Mouse (Mus musculus) megakaryocyte progenitor cell, adult 5-6 weeks (primary cell): ENCODE measurements at regions not wholly inside any gene's neighbourhood (a gene's known extent, or its start where the extent isn't known, plus 50 kb on each side); places are given as distances from the start of the nearest gene placed in this dataset.
A peak's percentile ranks its signal among the peaks of the same experiment; 100 is the strongest.

Experiments
- ATAC-seq: replicated peaks from 2 replicates; pipeline ENCODE4 v1.8.0; 2016; ENCODE audit warnings: mild to moderate bottlenecking, moderate TSS enrichment, inconsistent platforms; ENCODE audit not compliant: poor library complexity

DNA sequence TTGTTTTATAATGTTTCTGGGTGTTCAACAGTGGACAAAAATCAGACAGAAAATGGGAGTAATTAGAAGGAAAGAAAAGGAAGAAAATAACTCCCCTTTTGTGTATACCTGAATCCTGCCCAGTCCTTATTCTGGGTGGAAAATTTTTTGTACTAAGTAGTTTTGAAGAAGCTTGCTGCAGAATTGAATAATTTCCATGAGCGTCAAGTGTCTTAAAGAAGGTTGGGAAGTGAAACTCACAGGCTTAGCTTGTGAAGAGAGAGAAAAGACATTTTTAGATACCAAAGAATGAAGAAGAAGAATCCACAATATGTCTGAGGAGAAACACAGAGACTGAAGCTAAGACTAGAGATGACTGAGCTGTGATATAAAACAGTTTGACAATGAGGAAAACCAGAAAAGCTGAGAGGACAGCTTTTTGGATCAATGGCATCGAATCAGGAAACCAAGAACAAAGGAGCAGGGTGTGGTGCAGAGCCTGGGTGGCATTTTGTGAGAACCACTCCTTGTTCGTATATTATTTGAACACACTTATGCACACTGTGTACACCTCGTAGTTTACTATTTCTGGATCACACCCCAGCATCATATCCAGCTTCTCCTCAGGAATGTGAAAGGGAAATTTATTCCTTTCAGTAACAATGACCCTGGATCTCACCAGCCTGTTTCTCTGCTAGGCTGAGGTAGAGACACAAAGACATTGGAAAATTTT is 221.9 kb downstream of the Gm9733 start:
- no peak for ATAC-seq

DNA sequence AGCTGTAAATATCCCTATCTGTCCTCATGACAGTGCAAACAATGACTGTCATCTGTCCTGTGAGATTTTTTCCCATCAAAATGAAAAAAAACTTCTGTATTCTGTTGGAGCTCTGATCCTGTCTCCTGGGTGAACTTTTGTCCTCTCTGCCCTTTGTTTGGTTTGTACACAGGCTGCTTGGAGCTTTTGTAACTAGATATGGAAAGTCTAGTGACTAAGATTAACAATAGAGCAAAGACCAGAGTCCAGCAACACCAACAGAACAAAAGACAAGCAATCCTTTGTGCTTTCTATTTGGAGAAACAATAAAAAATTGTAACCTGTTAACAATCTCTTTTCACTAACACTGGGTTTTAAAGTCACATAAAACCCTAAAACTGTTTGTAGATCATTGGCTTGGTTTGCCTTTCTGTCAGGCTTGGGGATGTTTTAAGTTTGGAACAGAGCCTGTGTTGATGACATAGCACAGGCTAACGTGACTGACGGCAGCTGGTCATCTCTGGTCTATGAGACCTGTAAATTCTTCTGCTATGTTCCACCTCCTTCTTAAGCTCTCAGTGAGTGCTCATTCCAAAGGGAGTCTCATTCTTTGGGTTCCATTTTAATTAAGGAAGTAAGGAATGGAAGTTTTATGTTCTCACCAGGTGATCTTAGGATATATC is 219.8 kb downstream of the Gm9733 start:
- no peak for ATAC-seq

DNA sequence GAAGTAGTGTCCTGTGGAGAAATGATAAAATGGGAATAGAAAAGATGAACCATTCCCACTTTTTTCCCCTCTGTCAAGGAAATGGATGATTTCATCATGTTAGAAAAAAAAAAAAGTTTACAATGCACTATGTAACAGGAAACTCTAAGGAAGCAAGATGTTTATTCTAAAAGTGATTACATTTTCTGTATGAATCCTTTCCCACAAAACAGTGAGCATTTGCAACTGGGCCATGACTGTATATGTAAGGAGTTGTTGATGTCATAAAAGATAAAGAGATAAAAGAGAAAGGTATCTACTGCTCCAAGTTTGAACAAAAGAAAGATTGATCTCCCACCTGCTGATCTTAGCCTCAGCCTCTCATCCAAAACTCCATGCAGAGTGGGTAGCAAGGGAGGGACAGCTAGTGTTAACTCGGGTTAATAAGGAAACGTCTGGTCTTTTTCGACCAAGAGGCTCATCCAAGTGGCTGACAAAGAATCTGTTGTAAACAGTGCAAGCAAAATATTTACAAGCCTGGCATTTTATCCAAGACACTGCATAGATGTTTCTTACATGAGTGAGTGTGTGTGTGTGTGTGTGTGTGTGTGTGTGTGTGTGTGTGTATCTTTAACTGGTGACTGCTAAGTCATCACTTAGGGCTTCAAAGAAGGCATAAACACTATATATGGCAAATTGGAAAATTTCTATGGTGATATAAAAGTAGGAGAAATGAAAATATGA is 213.3 kb downstream of the Gm9733 start:
- ATAC-seq, result no peak

DNA sequence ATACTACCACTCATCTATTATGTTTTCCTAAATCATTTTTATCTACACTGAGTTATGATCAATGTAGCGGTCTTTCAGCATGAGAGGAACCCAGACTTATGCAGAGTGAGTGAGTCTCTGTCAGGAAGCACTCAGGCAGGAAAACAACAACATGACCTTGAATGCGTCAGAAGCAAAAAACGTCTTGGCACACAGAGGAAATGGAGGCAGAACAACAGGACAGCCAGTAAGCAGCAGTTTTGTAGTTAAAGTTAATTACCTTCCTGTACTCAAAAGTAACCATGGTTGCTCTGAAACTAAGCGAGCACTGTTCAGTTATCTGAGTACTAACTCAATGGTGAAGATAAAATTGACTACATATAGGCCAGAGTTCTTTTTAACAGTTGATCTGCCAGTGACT is 205.4 kb downstream of the Gm9733 start:
- ATAC-seq, result no peak

GRCm38 (mm10) chr3:15128370-15128769 is 203.7 kb downstream of the Gm9733 start:
- peak; percentile 86 for ATAC-seq

DNA sequence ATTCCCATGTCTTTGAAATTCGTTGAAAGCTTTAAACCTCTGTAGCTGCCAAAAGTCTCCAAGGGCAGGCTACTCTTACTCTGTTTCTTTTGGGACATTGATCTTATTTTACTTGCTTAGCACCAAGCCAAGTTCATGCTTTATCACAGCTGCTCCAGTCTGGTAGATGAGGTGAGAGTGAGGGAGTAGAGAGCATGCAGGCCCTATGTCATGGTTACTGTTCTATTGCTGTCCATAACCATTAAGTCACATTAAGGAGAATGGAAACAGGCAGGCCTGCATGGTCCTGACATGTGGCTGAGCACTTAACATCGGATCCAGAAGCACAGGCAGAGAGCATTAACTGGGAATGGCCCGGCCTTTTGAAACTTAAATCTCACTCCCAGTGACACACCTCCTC is 203.1 kb downstream of the Gm9733 start:
- ATAC-seq, result no peak

- ATAC-seq, result peak; percentile 57
Observed at GRCm38 (mm10) chr3:15129729-15130369, 202.3 kb downstream of the Gm9733 start.

- ATAC-seq, result no peak
Observed at GRCm38 (mm10) chr3:15132136-15132535, 200.0 kb downstream of the Gm9733 start.

DNA sequence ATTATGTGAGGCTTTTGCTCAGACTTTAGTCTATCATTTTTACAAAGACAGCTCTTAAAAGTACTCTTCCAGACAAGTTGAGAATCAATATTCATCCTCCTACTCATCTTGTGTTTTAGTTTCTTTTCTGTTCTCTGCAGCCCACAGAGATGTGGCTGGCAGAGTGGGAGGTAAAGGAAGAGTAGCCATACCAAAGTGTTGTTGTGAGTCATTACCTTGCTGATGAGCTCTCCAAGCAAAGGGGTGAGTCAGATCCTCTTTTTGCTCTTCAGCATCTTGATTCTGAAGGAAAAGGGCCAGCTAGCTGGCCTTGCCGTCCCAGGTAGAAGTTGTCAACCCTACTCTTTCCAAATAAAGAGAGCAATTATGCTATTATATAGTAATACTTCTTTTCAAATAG is 192.6 kb downstream of the Gm9733 start:
- no peak for ATAC-seq

DNA sequence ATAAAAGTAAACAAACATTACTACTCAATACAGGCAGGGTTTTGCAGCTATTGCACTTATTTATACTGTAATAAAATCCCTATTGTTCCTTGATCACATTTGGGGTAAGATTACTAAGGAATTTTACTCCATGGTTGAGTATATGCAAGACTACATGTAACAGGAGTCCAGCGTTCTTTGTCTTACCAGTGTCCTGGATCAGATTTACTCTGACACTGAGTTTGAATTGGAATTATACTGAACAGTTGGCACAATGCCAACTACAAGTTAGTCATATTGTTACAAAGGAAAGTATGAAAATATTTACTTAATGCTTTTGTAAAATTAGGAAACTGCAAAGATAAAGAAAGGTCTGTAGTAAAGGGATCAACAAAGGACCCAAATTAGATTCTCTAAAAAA is 178.4 kb downstream of the Gm9733 start:
- ATAC-seq, result no peak

GRCm38 (mm10) chr3:15154153-15154552 is 177.9 kb downstream of the Gm9733 start:
- no peak for ATAC-seq

DNA sequence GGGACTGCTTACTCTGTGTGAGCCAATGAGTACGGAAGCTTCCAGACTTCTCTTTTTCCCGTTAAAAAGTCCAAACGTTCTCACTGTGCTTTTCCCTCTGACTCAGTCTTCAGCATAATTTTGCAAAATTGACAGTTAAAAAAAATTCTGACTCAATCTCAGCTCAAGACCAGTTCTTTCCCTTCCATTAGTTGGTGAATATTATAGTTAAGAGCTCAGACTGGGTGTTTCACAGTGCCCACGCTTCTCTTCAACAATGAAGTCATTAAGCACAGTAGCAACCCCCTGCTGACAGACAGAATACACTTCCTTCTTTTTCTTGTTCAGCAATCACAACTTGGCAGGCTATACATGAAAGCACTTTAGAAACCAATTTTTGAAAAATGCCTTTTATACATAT is 175.4 kb downstream of the Gm9733 start:
- peak; percentile 78 for ATAC-seq

DNA sequence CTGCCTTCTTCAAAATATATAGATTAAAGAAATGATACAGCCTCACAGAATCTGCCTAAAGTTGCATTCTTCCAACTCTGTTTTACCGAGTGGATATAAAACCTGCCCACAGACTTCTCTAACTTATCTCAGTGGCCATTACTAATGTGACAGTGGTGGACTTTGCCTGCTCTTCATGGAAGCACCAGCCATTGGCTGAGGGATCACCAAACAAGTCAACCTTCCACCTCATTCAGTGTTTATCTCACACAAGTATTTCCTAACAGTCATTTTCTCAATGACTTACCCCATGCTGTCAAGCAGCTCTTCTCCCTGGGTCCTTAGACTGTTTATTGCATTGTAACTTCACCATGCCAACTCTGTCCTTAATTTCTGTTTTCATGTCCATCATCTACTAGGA is 174.3 kb downstream of the Gm9733 start:
- no peak for ATAC-seq

DNA sequence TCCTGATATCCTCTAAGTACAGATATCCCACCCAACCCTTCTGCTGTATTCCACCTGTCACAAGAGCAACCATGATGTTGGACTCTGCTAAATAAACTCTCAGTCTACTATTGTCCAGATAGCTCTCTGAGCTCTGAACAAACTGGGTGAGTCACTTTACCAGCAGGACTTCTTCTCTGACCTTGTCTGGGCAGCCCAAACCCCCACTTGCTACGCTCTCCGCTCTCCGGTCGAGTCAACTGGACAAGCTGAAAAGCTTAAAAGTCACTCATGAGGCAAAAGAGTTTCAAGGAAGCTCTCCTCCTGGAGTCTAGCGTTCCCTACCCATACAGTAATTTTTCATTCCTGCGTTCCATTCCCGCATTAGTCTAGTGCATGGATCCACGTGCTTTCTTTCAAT is 173.2 kb downstream of the Gm9733 start:
- ATAC-seq, result no peak

- ATAC-seq, result 0 out of 2 replicates have a peak, but pooled peaks have one; percentile 42
Observed at GRCm38 (mm10) chr3:15159965-15160714, 172.0 kb downstream of the Gm9733 start.

DNA sequence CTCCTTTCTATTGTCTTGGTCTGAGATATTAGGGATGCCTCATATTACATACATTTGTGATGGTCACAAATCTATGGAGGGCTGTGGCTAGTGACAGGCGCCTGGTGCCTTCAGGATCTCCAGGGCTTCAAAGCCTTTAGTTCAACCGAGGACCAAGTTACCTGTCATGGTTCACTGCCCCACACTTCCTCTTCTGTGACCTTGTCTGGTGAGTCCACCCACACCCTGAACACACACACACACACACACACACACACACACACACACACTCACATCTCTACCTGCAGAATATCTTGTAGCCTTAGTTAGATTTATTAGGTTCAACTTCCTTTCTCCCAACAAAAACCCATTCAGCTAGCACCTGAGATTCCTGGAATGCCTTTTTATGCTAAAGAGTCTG is 156.3 kb downstream of the Gm9733 start:
- ATAC-seq, result no peak

DNA sequence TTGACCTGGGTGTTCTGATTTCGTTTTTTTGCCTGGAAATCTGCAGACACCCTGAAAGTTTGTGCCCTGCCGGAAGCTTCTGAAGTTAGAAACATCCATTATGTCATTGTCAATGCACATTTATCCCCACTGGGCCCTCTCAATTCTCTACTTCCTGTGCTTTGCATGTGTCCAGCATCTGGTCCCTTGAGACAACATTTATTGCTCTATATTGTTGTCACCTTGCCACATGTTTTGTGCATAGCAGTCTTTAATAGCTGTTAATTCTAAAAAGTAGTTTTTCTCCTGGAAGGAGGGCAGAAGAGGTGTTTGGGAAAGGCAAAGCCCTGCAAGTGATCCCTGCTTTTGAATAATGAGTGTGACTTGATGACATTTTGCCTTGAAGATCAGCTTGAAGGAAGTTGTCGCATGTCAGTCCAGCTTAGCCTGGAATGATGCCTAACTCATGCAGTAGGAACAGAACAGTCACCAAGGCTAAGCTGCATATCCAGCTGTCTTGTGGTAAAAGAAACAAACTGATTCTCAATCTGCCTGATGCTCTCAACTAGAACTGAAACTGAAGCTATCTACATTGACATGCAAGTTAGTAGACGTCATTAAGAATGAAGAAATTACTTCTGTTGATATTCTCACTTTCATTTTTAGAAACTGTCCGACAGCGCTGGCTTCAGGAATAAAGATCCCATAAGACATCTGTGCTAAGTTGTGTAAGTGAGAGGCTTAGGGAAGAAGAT is 152.9 kb downstream of the Gm9733 start:
- ATAC-seq, result peak; percentile 88

DNA sequence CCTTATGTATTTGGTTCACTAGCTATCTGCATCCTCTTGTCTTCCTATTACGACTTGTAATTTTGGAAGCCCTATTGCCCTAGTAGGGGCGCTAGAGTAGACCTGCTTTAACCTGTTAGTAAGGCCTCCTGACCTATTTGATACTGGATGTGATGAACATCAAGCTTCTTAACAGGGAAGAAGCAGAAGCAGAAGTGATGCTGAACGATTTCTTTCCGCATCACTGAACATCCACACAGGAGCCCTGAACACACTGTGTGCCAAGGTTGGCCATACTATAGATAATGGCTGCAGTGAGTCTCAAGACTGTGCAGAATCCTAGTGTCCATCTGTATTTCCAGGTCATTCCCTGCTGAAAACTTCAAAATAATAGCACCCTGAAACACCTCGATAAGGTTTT is 151.0 kb downstream of the Gm9733 start:
- ATAC-seq, result no peak

GRCm38 (mm10) chr3:15186731-15187130 is 145.4 kb downstream of the Gm9733 start:
- no peak for ATAC-seq

DNA sequence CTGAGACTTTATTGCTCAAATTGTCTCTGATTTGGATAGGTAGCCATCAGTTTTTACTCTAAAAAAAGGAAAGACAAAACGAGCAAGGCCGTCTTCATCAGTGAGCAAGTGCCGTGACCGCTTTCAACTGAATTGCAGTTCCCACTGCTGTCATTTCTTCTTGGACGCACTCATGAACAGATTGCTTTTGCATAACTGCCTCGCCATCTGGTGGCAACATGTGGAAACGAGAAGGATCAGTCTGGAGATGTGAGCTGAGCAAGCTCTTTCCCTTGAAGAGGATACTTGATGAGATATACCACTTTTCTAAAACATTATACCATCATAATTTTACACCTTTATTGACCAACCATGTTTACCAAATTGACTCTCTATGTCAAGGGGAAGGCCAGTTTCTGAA is 137.7 kb downstream of the Gm9733 start:
- peak; percentile 98 for ATAC-seq
